Mouse (Mus musculus) kidney, adult 2 months (tissue): ENCODE data around the gene Plbd2. TPM values are rescaled to one million over a fixed set of nuclear protein-coding genes. Genes with fewer than 3 reads are reported as not detected.
A peak's percentile ranks its signal among the peaks of the same experiment; 100 is the strongest.

Source experiments
- DNase-seq: peaks from one replicate; pipeline ENCODE4 v3.0.0; 2021
- H3K27ac ChIP-seq: fragments of 200-500 bp; 2 replicates; pipeline ENCODE4 v1.5.1; 2012; ENCODE audit warnings: low read depth, low read length, control low read depth, inconsistent platforms; ENCODE audit not compliant: insufficient read depth
- H3K27me3 ChIP-seq: fragments of 200-500 bp; replicated peaks from 2 replicates; pipeline ENCODE4 v1.6.1; 2012; ENCODE audit warnings: mild to moderate bottlenecking, moderate library complexity, low read length, inconsistent platforms; ENCODE audit not compliant: control insufficient read depth, insufficient read depth
- H3K36me3 ChIP-seq: fragments of 200-500 bp; 2 replicates; pipeline ENCODE4 v1.6.1; 2012; ENCODE audit warnings: mild to moderate bottlenecking, moderate library complexity, low read length, inconsistent platforms; ENCODE audit not compliant: control insufficient read depth, insufficient read depth
- H3K4me1 ChIP-seq: fragments of 200-500 bp; 2 replicates; pipeline ENCODE4 v1.6.1; 2011; ENCODE audit warnings: low read length; ENCODE audit not compliant: control insufficient read depth, insufficient read depth
- H3K4me3 ChIP-seq: fragments of 200-500 bp; 2 replicates; pipeline ENCODE4 v1.5.1; 2011; ENCODE audit warnings: mild to moderate bottlenecking, low read depth, low read length, control low read depth; ENCODE audit not compliant: insufficient read depth
- CTCF ChIP-seq: fragments of 200-500 bp; conservative IDR thresholded peaks from 2 replicates; pipeline ENCODE4 v1.5.1; 2011; ENCODE audit warnings: low read depth, mild to moderate bottlenecking, control low read depth, low read length, moderate library complexity, mixed read lengths; ENCODE audit not compliant: insufficient read depth, insufficient read length
- POLR2A ChIP-seq: fragments of 200-500 bp; IDR thresholded peaks from one replicate; pipeline ENCODE4 v1.6.1; 2011; ENCODE audit warnings: low read depth, low read length, control low read depth
- WGBS: fragments of 180-500 bp; shearing (Covaris S2); methylation state at CpG from one replicate; pipeline ENCODE4 v1.1.7; 2018; 5-methylcytosine and 5-hydroxymethylcytosine counted together
- polyA plus RNA-seq: library from polyadenylated mRNA; depleted of rRNA; stranded (reverse); fragments of >200 nt; gene quantifications from 2 replicates; pipeline ENCODE4 v1.2.3, GENCODE M21; 2012

Plbd2 gene
- polyA plus RNA-seq, 1 experiment, result 49.3 TPM

GRCm38 (mm10) chr5:120516221-120516984 lies 13.0 kb upstream of the Plbd2 start:
- Histone ChIP-seq H3K4me1 (peaks cover 43% of the 10 kb centered on the region), H3K4me3 (no peak overlapping the region), H3K27ac (peak overlapping the region; percentile 98), H3K36me3 (no peaks in the 10 kb centered on the region), H3K27me3 (no peaks in the 10 kb centered on the region)
- TF ChIP-seq CTCF, result no peak
- no peak for TF ChIP-seq POLR2A
- DNase-seq, result peak; percentile 91
- 31% methylated on average over 15 of the region's 15 CpGs for WGBS

- 82% methylated on average over 7 of the region's 7 CpGs for WGBS
- H3K27ac ChIP-seq, result peak overlapping the region; percentile 98; the same call in 1 of the 2 replicates
Measured at GRCm38 (mm10) chr5:120515451-120515850, 12.0 kb upstream of the Plbd2 start.

GRCm38 (mm10) chr5:120514754-120515153 lies 11.3 kb upstream of the Plbd2 start:
- no peaks in the 10 kb centered on the region for H3K36me3 ChIP-seq
- H3K4me1 ChIP-seq, result peaks cover 43% of the 10 kb centered on the region
- TF ChIP-seq CTCF (no peak), POLR2A (no peak)
- peak; percentile 63 for DNase-seq
- WGBS, result 12% methylated on average over 4 of the region's 4 CpGs
- no peaks in the 10 kb centered on the region for H3K27me3 ChIP-seq
- H3K27ac ChIP-seq, result peak overlapping the region; percentile 37
- no peak overlapping the region for H3K4me3 ChIP-seq

More at GRCm38 (mm10) chr5:120515451-120515850, 12.0 kb upstream of the Plbd2 start:
- TF ChIP-seq CTCF (no peak), POLR2A (no peak)
- H3K4me3 ChIP-seq, result no peak overlapping the region
- H3K27me3 ChIP-seq, result no peaks in the 10 kb centered on the region
- peaks cover 43% of the 10 kb centered on the region for H3K4me1 ChIP-seq
- H3K36me3 ChIP-seq, result no peaks in the 10 kb centered on the region
- DNase-seq, result no peak

GRCm38 (mm10) chr5:120514031-120514677 lies 10.7 kb upstream of the Plbd2 start:
- Histone ChIP-seq H3K36me3 (no peaks in the 10 kb centered on the region), H3K27ac (peak overlapping the region; percentile 37), H3K27me3 (no peaks in the 10 kb centered on the region), H3K4me1 (peaks cover 43% of the 10 kb centered on the region), H3K4me3 (no peak overlapping the region)
- no peak for DNase-seq
- 72% methylated on average over 9 of the region's 9 CpGs for WGBS
- TF ChIP-seq POLR2A (no peak), CTCF (no peak)

- Histone ChIP-seq H3K36me3 (no peaks in the 10 kb centered on the region), H3K27ac (no peak overlapping the region), H3K4me3 (no peak overlapping the region), H3K27me3 (no peaks in the 10 kb centered on the region), H3K4me1 (peaks cover 43% of the 10 kb centered on the region)
- TF ChIP-seq CTCF, result no peak
- no peak for TF ChIP-seq POLR2A
- DNase-seq, result peak; percentile 32
- WGBS, result 61% methylated on average over 15 of the region's 15 CpGs
Measured at GRCm38 (mm10) chr5:120512911-120513555, 9.6 kb upstream of the Plbd2 start.

- no peaks in the 10 kb centered on the region for H3K36me3 ChIP-seq
- peaks cover 33% of the 10 kb centered on the region for H3K4me1 ChIP-seq
- no peaks in the 10 kb centered on the region for H3K27me3 ChIP-seq
- peak; percentile 36 for DNase-seq
- WGBS, result 6% methylated on average over 14 of the region's 14 CpGs
- H3K4me3 ChIP-seq, result peak overlapping the region; percentile 83
- H3K27ac ChIP-seq, result peak overlapping the region; percentile 87
- TF ChIP-seq POLR2A (no peak), CTCF (no peak)
Measured at GRCm38 (mm10) chr5:120511643-120512220, 8.3 kb upstream of the Plbd2 start.
